Mouse (Mus musculus) cerebellum, adult 2 months (tissue): ENCODE results near the gene Sec16a. TPM values are rescaled to one million over a fixed set of nuclear protein-coding genes. Genes with fewer than 3 reads are reported as not detected.

ENCODE experiments used
- DNase-seq, 2 experiments: peaks; one replicate each; pipeline ENCODE4 v3.0.0; 2021
- H3K27ac ChIP-seq: fragments of 200-500 bp; 2 replicates; pipeline ENCODE4 v1.5.1; 2012; ENCODE audit warnings: low read length, control low read depth, inconsistent platforms; ENCODE audit not compliant: insufficient read depth
- H3K27me3 ChIP-seq: fragments of 200-500 bp; 2 replicates; pipeline ENCODE4 v1.6.1; 2012; ENCODE audit warnings: inconsistent platforms, mild to moderate bottlenecking, low read length, moderate library complexity; ENCODE audit not compliant: control insufficient read depth, insufficient read depth
- H3K4me1 ChIP-seq: fragments of 200-500 bp; 2 replicates; pipeline ENCODE4 v1.6.1; 2011; ENCODE audit warnings: low read length; ENCODE audit not compliant: control insufficient read depth, insufficient read depth
- H3K4me3 ChIP-seq: fragments of 200-500 bp; replicated peaks from 2 replicates; pipeline ENCODE3; 2011; ENCODE audit warnings: mild to moderate bottlenecking, low read depth, low read length, control low read depth; ENCODE audit not compliant: insufficient read depth
- CTCF ChIP-seq: fragments of 200-500 bp; IDR thresholded peaks from 2 replicates; pipeline ENCODE4 v1.5.1; 2011; ENCODE audit warnings: low read depth, mild to moderate bottlenecking, control low read depth, low read length, moderate library complexity, borderline replicate concordance; ENCODE audit not compliant: insufficient read depth
- POLR2A ChIP-seq: fragments of 200-500 bp; IDR thresholded peaks from 2 replicates; pipeline ENCODE4 v1.6.1; 2011; ENCODE audit warnings: low read length, control low read depth, borderline replicate concordance; ENCODE audit not compliant: insufficient read depth
- WGBS: fragments of 180-500 bp; shearing (Covaris S2); methylation state at CpG from one replicate; pipeline ENCODE4 v1.1.7; 2018; 5-methylcytosine and 5-hydroxymethylcytosine counted together
- polyA plus RNA-seq: library from polyadenylated mRNA; depleted of rRNA; stranded (reverse); fragments of >200 nt; gene quantifications from 2 replicates; pipeline ENCODE4 v1.2.3, GENCODE M21; 2012

Gene Sec16a
- polyA plus RNA-seq, 1 experiment = 43.2 TPM

DNA sequence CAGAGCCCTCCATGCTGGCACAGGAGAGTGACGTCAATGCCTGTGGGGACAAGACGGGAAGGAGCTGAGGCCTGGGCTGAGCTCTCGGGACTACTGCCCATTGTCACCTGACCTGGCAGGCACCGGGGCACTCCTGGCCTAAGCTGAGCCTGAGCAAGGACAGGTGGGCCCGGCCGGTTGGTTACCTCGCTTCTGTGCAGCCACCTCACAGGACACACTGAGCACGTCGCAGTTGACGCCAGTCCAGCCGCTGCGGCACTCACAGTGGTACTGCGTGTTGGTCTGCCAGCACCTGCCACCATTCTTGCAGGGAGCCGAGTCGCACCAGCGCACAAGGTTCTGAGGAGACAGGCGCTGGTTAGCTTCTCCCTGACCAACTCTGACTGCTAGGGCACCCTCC, 26.0 kb upstream of the Sec16a start:
- TF ChIP-seq CTCF = no peak
- no peak for TF ChIP-seq POLR2A
- Histone ChIP-seq H3K27me3 (no peaks in the 10 kb centered on the region), H3K4me1 (peaks cover 27% of the 10 kb centered on the region), H3K27ac (no peak overlapping the region), H3K4me3 (no peak overlapping the region)
- WGBS = 28% methylated on average over 17 of the region's 17 CpGs
- DNase-seq = no peak

DNA sequence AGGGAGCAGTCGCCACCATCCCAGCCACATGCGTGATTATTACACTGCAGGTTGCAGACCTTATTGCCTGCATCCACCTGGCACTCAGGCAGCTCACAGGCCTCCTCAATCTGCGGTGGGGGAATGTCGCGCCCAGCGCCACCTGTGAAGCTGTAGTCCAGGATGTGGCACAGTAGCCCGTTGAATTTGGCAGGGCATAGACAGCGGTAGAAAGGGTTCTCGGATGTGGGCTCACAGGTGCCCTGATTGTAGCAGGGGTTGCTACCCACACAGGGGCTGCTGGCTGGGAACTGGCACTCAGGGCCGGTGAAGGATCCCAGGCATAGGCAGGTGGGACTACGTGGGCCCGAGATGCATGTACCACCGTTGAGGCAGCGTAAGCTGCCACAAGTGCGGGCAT, 23.4 kb upstream of the Sec16a start:
- DNase-seq = no peak
- TF ChIP-seq POLR2A = no peak
- TF ChIP-seq CTCF = no peak
- 87% methylated on average over 15 of the region's 15 CpGs for WGBS
- Histone ChIP-seq H3K4me3 (no peak overlapping the region), H3K4me1 (peaks cover 25% of the 10 kb centered on the region), H3K27me3 (no peaks in the 10 kb centered on the region), H3K27ac (no peak overlapping the region)

DNA sequence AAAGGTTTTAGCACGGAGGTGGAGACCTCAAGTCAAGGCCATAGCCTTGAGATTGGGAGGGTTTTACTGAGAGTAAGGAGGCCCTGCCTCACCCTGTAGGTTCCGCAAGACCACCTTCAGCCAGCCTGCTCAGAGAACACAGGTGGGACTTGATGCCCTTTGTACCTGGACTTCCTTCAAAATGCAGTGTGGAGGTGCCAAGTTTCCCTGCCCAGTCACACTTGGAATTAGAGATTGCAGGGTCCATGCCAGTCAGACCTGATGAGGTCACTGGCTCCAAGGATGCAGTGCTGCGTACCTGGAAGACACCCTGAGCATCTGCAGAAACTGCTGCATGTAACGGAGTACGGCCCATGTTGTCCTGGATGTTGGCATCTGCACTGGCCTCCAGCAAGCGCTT, 18.4 kb upstream of the Sec16a start:
- 82% methylated on average over 6 of the region's 6 CpGs for WGBS
- Histone ChIP-seq H3K4me1 (peaks cover 11% of the 10 kb centered on the region), H3K4me3 (no peak overlapping the region), H3K27me3 (no peaks in the 10 kb centered on the region), H3K27ac (no peak overlapping the region)
- no peak for DNase-seq
- TF ChIP-seq CTCF (no peak), POLR2A (no peak)

DNA sequence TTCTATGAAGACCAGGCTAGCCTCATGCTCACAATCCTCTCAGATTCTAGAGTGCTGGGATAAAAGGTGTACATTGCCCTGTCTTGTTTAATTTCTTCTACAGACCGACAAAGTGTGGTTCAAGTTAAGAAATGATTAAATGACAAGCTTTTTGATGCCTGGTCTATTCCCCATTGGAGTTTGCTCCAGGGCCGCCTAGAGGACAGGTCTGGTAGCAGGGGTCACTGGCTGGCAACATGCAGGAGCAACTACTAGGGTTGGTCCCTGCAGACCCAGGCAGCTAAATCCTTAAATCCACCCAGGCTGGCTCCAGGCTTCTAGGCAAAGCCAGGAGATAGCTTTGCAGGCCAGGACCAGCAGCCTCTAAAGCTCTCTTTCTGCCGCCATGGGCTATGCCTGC, 18.0 kb upstream of the Sec16a start:
- TF ChIP-seq CTCF = no peak
- TF ChIP-seq POLR2A = no peak
- no peak overlapping the region for H3K4me3 ChIP-seq
- 85% methylated on average over 3 of the region's 3 CpGs for WGBS
- H3K27ac ChIP-seq = no peak overlapping the region
- no peaks in the 10 kb centered on the region for H3K27me3 ChIP-seq
- H3K4me1 ChIP-seq = peaks cover 11% of the 10 kb centered on the region
- no peak for DNase-seq

GRCm38 (mm10) chr2:26461667-26462066, 16.7 kb upstream of the Sec16a start:
- TF ChIP-seq CTCF (no peak), POLR2A (no peak)
- whole genome bisulfite sequencing = 81% methylated on average over 5 of the region's 5 CpGs
- H3K4me3 ChIP-seq = no peak overlapping the region

GRCm38 (mm10) chr2:26460837-26461236, 15.8 kb upstream of the Sec16a start:
- TF ChIP-seq POLR2A = no peak
- no peak for TF ChIP-seq CTCF
- DNase-seq = no peak
- Histone ChIP-seq H3K4me1 (peaks cover 11% of the 10 kb centered on the region), H3K4me3 (no peak overlapping the region), H3K27me3 (no peaks in the 10 kb centered on the region), H3K27ac (no peak overlapping the region)
- 89% methylated on average over 13 of the region's 13 CpGs for WGBS

More at GRCm38 (mm10) chr2:26461667-26462066, 16.7 kb upstream of the Sec16a start:
- no peak for DNase-seq
- peaks cover 11% of the 10 kb centered on the region for H3K4me1 ChIP-seq
- H3K27me3 ChIP-seq = no peaks in the 10 kb centered on the region
- no peak overlapping the region for H3K27ac ChIP-seq

GRCm38 (mm10) chr2:26460097-26460646, 15.2 kb upstream of the Sec16a start:
- WGBS = 32% methylated on average over 16 of the region's 16 CpGs
- Histone ChIP-seq H3K27me3 (no peaks in the 10 kb centered on the region), H3K27ac (no peak overlapping the region), H3K4me1 (peaks cover 11% of the 10 kb centered on the region), H3K4me3 (no peak overlapping the region)
- DNase-seq = no peak
- TF ChIP-seq CTCF (no peak), POLR2A (no peak)

DNA sequence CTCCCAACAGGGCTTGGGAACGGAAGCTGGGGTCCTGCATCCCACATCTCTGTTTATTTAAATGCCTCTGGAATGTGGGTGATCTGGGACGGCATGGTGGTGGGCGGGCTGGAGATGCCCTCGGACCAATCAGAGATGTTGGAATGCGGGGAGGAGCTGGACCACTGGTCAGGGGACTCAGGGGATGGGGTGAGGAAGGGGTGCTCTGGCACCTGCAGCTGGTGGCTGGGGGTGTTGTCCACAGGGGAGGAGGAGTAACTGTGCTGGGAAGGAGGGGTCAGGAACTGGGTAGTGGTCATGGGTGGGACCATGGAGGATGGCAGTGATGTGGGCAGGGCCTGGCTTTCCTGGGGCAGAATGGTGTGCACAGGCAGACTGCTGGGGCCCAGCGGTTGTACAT, 14.5 kb upstream of the Sec16a start:
- no peak overlapping the region for H3K27ac ChIP-seq

More for the DNA sequence above, 14.5 kb upstream of the Sec16a start:
- Histone ChIP-seq H3K27me3 (no peaks in the 10 kb centered on the region), H3K4me3 (no peak overlapping the region), H3K4me1 (peaks cover 11% of the 10 kb centered on the region)
- WGBS = 74% methylated on average over 6 of the region's 6 CpGs
- no peak for DNase-seq
- TF ChIP-seq CTCF (no peak), POLR2A (no peak)
